Mouse (Mus musculus) T-helper 2 cell (primary cell): ENCODE data around the gene Ttll1.

ENCODE experiments used
- in situ Hi-C: fragments of 300-600 bp; cut with MboI, MseI; formaldehyde crosslinking; loops from one replicate; pipeline ENCODE4 v1.15.1; 2025; ENCODE audit warnings: high pct_unique_total_duplicates

Ttll1 gene

GRCm38 (mm10) chr15:83510805-83511405 lies at the start of gene Ttll1:
TSS of gene Ttll1 (minus strand) at chr15:83510893.
- in situ Hi-C loops = no loop called here

- in situ Hi-C loops = no loop called here
Observed at GRCm38 (mm10) chr15:83555161-83555974, 44.7 kb upstream of the Ttll1 start.

GRCm38 (mm10) chr15:83553831-83554230 lies 43.1 kb upstream of the Ttll1 start:
- in situ Hi-C loops = no loop called here

GRCm38 (mm10) chr15:83550137-83550536 lies 39.4 kb upstream of the Ttll1 start:
- in situ Hi-C loops = no loop called here

- in situ Hi-C loops = no loop called here
Observed at GRCm38 (mm10) chr15:83547144-83547543, 36.5 kb upstream of the Ttll1 start.

GRCm38 (mm10) chr15:83546029-83546428 lies 35.3 kb upstream of the Ttll1 start:
- in situ Hi-C loops = no loop called here

GRCm38 (mm10) chr15:83541647-83542287 lies 31.1 kb upstream of the Ttll1 start:
- in situ Hi-C loops = no loop called here

GRCm38 (mm10) chr15:83539905-83540304 lies 29.2 kb upstream of the Ttll1 start:
- in situ Hi-C loops = no loop called here

GRCm38 (mm10) chr15:83538855-83539254 lies 28.2 kb upstream of the Ttll1 start:
- in situ Hi-C loops = no loop called here

GRCm38 (mm10) chr15:83535890-83536231 lies 25.2 kb upstream of the Ttll1 start:
- in situ Hi-C loops = no loop called here

- in situ Hi-C loops = no loop called here
Observed at GRCm38 (mm10) chr15:83534960-83535889, 24.5 kb upstream of the Ttll1 start.

- in situ Hi-C loops = no loop called here
Observed at GRCm38 (mm10) chr15:83532606-83533005, 21.9 kb upstream of the Ttll1 start.

- in situ Hi-C loops = no loop called here
Observed at GRCm38 (mm10) chr15:83531961-83532469, 21.3 kb upstream of the Ttll1 start.

GRCm38 (mm10) chr15:83530688-83531087 lies 20.0 kb upstream of the Ttll1 start:
- in situ Hi-C loops = no loop called here

GRCm38 (mm10) chr15:83530233-83530632 lies 19.5 kb upstream of the Ttll1 start:
- in situ Hi-C loops = no loop called here

GRCm38 (mm10) chr15:83529765-83530164 lies 19.1 kb upstream of the Ttll1 start:
- in situ Hi-C loops = no loop called here

GRCm38 (mm10) chr15:83528892-83529291 lies 18.2 kb upstream of the Ttll1 start:
- in situ Hi-C loops = no loop called here

GRCm38 (mm10) chr15:83527747-83528146 lies 17.1 kb upstream of the Ttll1 start:
- in situ Hi-C loops = no loop called here

GRCm38 (mm10) chr15:83527092-83527437 lies 16.4 kb upstream of the Ttll1 start:
- in situ Hi-C loops = no loop called here

- in situ Hi-C loops = no loop called here
Observed at GRCm38 (mm10) chr15:83526424-83527091, 15.9 kb upstream of the Ttll1 start, which contains the start of gene Bik. TSS of gene Bik (plus strand) at chr15:83526862.

GRCm38 (mm10) chr15:83524333-83524729 lies 13.6 kb upstream of the Ttll1 start:
- in situ Hi-C loops = no loop called here
